Mouse (Mus musculus): Measurements from ENCODE around the gene Nop53. TPM values are rescaled to one million over a fixed set of nuclear protein-coding genes. Genes with fewer than 3 reads are reported as not detected.

Gene Nop53
- total RNA-seq (2022), result 10 to 100 TPM; 76.2 to 96.3 (median 82.3) TPM

- peak; percentile 91 to 93 for DNase-seq (ENCODE audit: low spot score in 2 of 2)
Observed at GRCm38 (mm10) chr7:15945721-15946536, at the start of gene Nop53. Gene Nop53 (minus strand): TSS chr7:15946074.

- no peak for DNase-seq (ENCODE audit: low spot score in 2 of 2)
Observed at GRCm38 (mm10) chr7:15993789-15994188, 47.9 kb upstream of the Nop53 start.

- DNase-seq (ENCODE audit: low spot score in 2 of 2), result no peak
Observed at GRCm38 (mm10) chr7:15993152-15993551, 47.3 kb upstream of the Nop53 start.

- no peak for DNase-seq (ENCODE audit: low spot score in 2 of 2)
Observed at GRCm38 (mm10) chr7:15991764-15992163, 45.9 kb upstream of the Nop53 start.

- no peak for DNase-seq (ENCODE audit: low spot score in 2 of 2)
Observed at GRCm38 (mm10) chr7:15987661-15988356, 41.9 kb upstream of the Nop53 start.

- DNase-seq (ENCODE audit: low spot score in 2 of 2), result no peak
Observed at GRCm38 (mm10) chr7:15982729-15983407, 37.0 kb upstream of the Nop53 start.

- no peak for DNase-seq (ENCODE audit: low spot score in 2 of 2)
Observed at GRCm38 (mm10) chr7:15981538-15981937, 35.7 kb upstream of the Nop53 start.

- DNase-seq (ENCODE audit: low spot score in 2 of 2), result no peak
Observed at GRCm38 (mm10) chr7:15980246-15980645, 34.4 kb upstream of the Nop53 start.

- DNase-seq (ENCODE audit: low spot score in 2 of 2), result no peak
Observed at GRCm38 (mm10) chr7:15975904-15976303, 30.0 kb upstream of the Nop53 start.

- no peak for DNase-seq (ENCODE audit: low spot score in 2 of 2)
Observed at GRCm38 (mm10) chr7:15975451-15975850, 29.6 kb upstream of the Nop53 start.

GRCm38 (mm10) chr7:15974712-15975111, 28.8 kb upstream of the Nop53 start:
- DNase-seq (ENCODE audit: low spot score in 2 of 2), result peak in 1 of 2 experiments; percentile 53

- DNase-seq (ENCODE audit: low spot score in 2 of 2), result no peak
Observed at GRCm38 (mm10) chr7:15972247-15972646, 26.4 kb upstream of the Nop53 start.

- no peak for DNase-seq (ENCODE audit: low spot score in 2 of 2)
Observed at GRCm38 (mm10) chr7:15969674-15970073, 23.8 kb upstream of the Nop53 start.

- no peak for DNase-seq (ENCODE audit: low spot score in 2 of 2)
Observed at GRCm38 (mm10) chr7:15968322-15968721, 22.4 kb upstream of the Nop53 start.

- DNase-seq (ENCODE audit: low spot score in 2 of 2), result peak; percentile 59 to 77
Observed at GRCm38 (mm10) chr7:15967312-15967711, 21.4 kb upstream of the Nop53 start, which contains the start of gene Ehd2. Gene Ehd2 (minus strand): TSS chr7:15967567.

GRCm38 (mm10) chr7:15966489-15966888, 20.6 kb upstream of the Nop53 start:
- DNase-seq (ENCODE audit: low spot score in 2 of 2), result no peak

- DNase-seq (ENCODE audit: low spot score in 2 of 2), result no peak
Observed at GRCm38 (mm10) chr7:15963798-15964652, 18.2 kb upstream of the Nop53 start.

- peak; percentile 86 to 90 for DNase-seq (ENCODE audit: low spot score in 2 of 2)
Observed at GRCm38 (mm10) chr7:15962311-15963288, 16.7 kb upstream of the Nop53 start.

GRCm38 (mm10) chr7:15961798-15962197, 15.9 kb upstream of the Nop53 start:
- DNase-seq (ENCODE audit: low spot score in 2 of 2), result no peak

GRCm38 (mm10) chr7:15961239-15961638, 15.4 kb upstream of the Nop53 start:
- DNase-seq (ENCODE audit: low spot score in 2 of 2), result no peak
